Mouse (Mus musculus): Measurements from ENCODE around the gene Naa11. TPM values are rescaled to one million over a fixed set of nuclear protein-coding genes. Genes with fewer than 3 reads are reported as not detected.

Naa11 gene
- not detected for polyA plus RNA-seq (2017; shearing (Covaris generic))

DNA sequence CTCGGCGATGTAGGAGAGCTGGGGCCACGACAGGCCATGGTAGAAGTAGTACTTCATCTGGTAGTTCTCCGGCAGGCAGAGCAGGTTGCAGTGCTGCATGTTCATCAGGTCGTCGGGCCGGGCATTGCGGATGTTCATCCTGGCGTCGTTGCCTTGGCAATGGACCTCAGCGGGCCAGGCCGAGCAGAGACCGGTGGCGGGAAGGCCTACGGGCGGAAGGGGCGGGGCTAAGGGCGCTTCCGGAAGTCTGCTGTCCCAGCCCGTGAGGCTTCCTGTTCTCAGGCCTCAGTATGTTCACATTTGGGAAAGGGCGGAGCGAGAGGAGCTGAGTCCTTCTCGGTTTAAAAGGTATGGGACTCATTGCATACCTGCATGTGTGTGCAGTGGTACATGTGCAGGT lies at the start of gene Naa11:
Naa11 (minus strand) TSS at position 220 of the 400 bp plus-strand sequence.

Other genes starting within 250 kb of the Naa11 start
- gene Gk2, start 64.6 kb upstream of the Naa11 start, polyA plus RNA-seq (2017; shearing (Covaris generic)): 0.15 TPM